Mouse (Mus musculus) 3134 (cell line): ENCODE data around the gene Cyp2c23.

Experiments used
- DNase-seq: peaks from one replicate; pipeline ENCODE4 v3.0.0-alpha.2; 2011; ENCODE audit warnings: low spot score; ENCODE audit not compliant: insufficient read length; ENCODE audit errors: extremely low read depth

Cyp2c23 gene

DNA sequence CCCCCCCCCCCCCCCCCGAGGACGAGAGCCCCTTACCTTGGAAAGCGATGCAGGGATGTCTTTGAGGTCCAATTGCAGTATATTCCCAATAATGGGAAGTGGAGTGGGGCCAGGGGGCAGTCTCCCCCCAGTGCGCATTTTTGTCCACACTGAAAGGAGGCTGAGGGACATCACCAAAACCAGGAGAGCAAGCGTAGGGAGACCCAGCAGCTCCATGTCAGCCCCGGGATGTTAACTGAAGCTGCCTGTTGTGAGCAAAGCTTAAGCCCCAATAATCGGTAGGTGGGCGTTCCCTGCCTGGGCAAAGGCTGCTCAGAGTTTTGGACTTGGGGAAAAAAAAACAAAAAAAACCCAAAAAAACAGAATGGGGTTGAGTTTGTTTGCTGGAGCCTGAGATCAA is at the start of gene Cyp2c23:
Gene Cyp2c23, minus strand, starts transcription at position 237 of the 400 bp plus-strand sequence.
- DNase-seq, result no peak

DNA sequence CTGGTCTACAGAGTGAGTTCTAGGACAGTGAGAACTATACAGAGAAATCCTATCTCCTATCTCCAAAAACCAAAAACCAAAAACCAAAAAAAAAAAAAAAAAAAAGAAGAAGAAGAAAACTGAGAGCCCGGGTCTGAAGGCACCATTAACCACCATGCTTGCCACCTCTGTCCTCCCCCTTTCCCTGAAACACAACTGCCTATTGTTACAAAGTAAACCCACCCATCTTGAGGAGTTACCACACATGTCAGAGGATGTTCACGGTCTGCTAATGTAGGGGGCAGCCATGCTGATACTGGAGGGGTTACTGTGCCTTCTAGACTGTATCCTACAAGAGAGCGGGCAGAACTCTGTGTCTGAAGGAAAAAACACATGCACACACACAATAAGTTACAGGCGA is 48.0 kb upstream of the Cyp2c23 start:
- no peak for DNase-seq

- DNase-seq, result no peak
These were observed 47.4 kb upstream of the Cyp2c23 start for GRCm38 (mm10) chr19:44076457-44076856.

GRCm38 (mm10) chr19:44074986-44075385 is 46.0 kb upstream of the Cyp2c23 start:
- DNase-seq, result no peak

DNA sequence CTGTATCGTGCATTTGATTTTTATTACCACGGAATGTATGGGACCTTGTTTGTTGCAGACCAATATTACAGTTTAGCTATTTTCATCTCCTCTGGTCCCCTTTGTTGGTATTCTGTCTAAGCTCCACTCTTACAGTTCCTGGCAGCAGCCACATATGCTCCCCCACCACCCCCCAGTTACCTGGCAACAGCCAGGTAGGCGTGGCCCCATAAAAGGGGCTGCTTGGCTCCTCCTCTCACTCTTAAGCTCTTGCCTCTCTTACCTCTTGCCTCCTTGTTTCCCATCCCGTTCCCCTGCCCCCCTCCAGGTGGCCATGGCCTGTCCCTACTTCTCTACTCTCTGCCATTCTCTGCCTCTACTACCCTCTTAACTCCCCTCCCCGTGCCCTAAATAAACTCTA is 42.2 kb upstream of the Cyp2c23 start:
- DNase-seq, result no peak

- DNase-seq, result no peak
These were observed 40.9 kb upstream of the Cyp2c23 start for GRCm38 (mm10) chr19:44069914-44070232.

GRCm38 (mm10) chr19:44069121-44069913 is 40.3 kb upstream of the Cyp2c23 start, which contains the start of gene Erlin1:
Gene Erlin1 (minus strand): TSS chr19:44069785.
- DNase-seq, result peak; percentile 89

- no peak for DNase-seq
These were observed 39.2 kb upstream of the Cyp2c23 start for GRCm38 (mm10) chr19:44068232-44068631.

GRCm38 (mm10) chr19:44067323-44068049 is 38.5 kb upstream of the Cyp2c23 start:
- DNase-seq, result no peak

DNA sequence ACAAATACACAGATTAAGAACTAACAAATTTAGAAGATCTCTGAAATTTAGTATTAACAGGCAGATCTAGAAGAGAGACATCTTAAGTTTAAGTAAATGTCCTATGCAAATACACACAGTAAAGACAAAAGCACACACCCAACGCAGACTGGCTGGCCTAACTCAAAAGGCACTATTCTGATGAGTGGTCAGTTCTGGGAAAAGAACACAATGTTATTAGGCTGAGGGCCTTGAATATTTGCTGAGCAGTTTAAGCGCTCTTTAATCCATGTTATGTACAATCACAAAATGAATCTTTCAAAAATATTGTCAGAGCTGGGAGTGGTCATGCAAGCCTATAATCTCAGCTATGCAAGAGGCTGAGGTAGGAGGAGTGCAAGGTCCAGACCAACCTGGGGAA is 35.7 kb upstream of the Cyp2c23 start:
- no peak for DNase-seq

GRCm38 (mm10) chr19:44063773-44064172 is 34.8 kb upstream of the Cyp2c23 start:
- DNase-seq, result no peak

- no peak for DNase-seq
These were observed 31.2 kb upstream of the Cyp2c23 start for GRCm38 (mm10) chr19:44060226-44060625.

DNA sequence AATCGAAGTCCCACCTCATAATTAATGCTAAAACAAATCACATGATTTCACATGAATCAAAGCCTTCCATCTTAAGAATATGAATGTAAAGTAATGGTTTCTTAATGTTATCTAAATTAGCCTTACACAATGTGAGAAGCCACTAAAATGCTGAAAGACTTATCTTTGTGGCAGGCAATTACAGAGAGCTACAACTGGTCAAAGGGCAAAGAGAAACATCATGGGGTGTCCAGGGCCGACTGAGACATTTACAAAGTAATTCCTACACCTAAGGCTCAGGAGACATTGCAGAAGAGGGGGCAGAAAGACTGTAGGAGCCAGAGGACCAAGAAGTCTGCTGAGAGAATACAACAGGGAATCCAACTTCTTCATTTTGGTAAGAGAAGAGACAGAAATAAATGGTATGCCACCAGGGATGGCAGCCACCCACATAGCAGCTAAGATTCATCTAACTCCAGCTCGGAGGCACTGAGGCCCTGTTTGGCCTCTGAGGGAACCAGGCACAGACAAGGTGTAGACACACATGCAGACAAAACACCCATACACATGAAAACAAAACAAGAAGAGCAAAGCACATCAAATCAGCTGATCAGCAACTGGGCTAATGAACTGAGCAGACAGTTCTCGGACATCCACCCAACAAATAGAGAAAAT is 26.3 kb upstream of the Cyp2c23 start:
- DNase-seq, result no peak

DNA sequence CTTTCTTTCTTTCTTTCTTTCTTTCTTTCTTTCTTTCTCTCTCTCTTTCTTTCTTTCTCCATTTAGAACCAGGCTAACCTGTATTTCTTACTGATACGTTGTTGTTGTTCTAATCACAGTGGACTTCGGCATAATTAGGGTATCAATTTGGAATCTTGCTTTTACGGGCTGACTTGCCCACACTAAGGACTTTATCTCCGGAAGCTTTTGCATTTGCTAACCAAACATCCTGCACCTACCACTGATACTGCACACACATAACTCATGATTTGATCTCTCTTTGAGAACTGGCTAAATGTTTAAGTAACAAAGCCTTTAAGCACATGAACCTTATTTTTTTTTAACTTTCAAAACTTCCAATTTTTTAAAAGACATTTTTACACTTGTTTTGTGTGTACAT is 21.4 kb upstream of the Cyp2c23 start:
- no peak for DNase-seq

DNA sequence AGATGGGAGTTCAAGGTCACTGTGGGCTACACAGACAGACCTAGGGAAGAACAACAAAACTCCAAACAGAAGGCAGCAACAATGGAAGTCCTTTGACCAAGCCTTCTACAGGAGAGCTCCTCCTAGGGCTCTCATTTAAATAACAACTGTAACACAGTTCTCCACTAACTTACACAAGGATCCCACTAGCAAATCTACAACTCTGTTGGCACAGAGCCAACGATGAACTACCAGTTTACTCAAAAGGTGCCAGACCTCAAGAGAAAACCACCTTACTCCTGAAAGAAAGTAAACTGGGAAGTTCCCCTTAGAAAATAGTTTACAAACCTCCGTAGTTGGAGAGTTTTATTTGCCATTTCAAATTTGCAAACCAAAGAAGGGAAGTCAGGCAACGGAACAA is 20.3 kb upstream of the Cyp2c23 start:
- DNase-seq, result no peak

DNA sequence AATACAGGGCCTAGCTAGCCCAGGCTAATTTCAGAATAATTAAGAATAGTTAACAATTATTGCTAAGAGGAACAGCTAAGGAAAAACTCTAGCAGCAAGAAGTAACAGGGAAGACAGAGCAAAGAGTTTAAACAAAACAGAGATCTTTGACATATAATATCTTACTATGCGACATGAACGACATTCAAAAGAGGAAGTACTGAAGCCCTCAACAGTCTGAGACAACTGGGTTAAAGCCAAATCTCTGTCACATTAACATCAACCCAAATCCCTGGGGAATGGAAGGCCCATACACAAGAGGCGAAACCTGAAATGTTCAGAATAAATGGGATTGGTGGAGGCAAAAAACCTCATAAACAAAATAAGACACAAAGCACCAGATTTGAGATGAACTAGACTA is 16.8 kb upstream of the Cyp2c23 start:
- DNase-seq, result no peak

DNA sequence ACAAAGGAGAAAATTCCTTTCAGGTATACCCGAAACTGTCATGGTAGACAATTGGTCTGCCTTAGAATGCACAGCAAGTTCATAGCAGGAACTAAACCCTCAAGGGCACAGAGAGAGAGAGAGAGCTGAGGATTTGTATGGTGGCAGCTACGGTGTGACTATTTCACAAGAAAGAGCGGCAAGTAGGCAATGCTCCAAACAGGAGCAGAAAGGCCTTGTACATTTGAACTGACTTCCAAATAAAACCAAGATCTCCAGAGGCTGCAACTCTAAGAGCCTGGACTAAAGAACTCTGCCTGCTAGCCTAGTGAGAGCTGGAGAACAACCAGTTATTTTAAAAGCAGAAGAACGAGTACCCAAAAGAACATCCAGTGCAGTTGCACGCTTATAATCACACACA is 13.1 kb upstream of the Cyp2c23 start:
- DNase-seq, result no peak

- no peak for DNase-seq
These were observed 4.4 kb upstream of the Cyp2c23 start for GRCm38 (mm10) chr19:44033396-44033795.

GRCm38 (mm10) chr19:44032046-44032744 is 3.2 kb upstream of the Cyp2c23 start:
- no peak for DNase-seq

GRCm38 (mm10) chr19:44030024-44030423 is 1.0 kb upstream of the Cyp2c23 start:
- DNase-seq, result no peak

DNA sequence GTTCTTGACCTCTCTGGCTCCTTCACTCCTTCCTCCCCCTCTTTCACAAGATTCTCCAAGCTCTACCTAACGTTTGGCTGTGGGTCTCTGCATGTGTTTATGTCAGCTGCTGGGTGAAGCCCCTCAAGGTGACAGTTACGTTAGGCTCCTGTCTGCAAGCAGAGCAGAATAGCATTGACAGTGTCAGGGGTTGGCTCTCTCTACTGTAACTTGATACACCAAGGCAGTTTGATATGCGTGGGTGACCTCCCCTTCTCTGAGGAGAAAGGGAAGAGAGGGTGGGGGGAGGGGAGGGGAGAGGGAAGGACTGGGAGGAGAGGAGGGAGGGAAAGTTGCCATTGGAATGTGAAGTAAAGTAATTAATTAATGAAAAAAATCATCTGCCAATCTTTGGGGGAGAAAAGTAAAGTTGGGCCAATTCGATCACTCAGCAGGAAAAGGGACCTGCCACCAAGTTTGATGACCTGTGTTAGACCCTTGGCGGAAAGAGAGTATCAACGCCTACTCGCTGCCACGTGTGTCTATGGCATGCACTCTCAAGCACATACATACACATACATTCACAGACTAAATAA is 2.0 kb downstream of the Cyp2c23 start:
- DNase-seq, result no peak
